Mouse (Mus musculus) stomach, embryonic 14.5 days (tissue): ENCODE measurements around the gene Epb41l5. TPM values are rescaled to one million over a fixed set of nuclear protein-coding genes. Genes with fewer than 3 reads are reported as not detected.

Experiments used
- ATAC-seq: fragments of 200-750 bp; cut with Nextera tagmentation; 2 replicates; pipeline ENCODE4 v1.8.0; 2017; ENCODE audit warnings: low read depth, moderate TSS enrichment; ENCODE audit not compliant: insufficient number of reproducible peaks, insufficient read depth, low FRiP score
- H3K27ac ChIP-seq: fragments of 300-500 bp; sonication (generic); 2 replicates; pipeline ENCODE4 v1.5.1; 2014; ENCODE audit warnings: mild to moderate bottlenecking, low read length, moderate library complexity, mixed read lengths
- H3K27me3 ChIP-seq: fragments of 300-500 bp; sonication (generic); 2 replicates; pipeline ENCODE4 v1.6.1; 2014; ENCODE audit warnings: low read length, control low read depth, mixed read lengths; ENCODE audit not compliant: control insufficient read depth, insufficient read depth
- H3K36me3 ChIP-seq: fragments of 300-500 bp; sonication (generic); 2 replicates; pipeline ENCODE4 v1.6.1; 2014; ENCODE audit warnings: mild to moderate bottlenecking, control low read depth, low read length, moderate library complexity, mixed read lengths; ENCODE audit not compliant: control insufficient read depth, insufficient read depth
- H3K4me1 ChIP-seq: fragments of 300-500 bp; sonication (generic); 2 replicates; pipeline ENCODE4 v1.6.1; 2014; ENCODE audit warnings: low read length, control low read depth, mixed read lengths; ENCODE audit not compliant: control insufficient read depth, insufficient read depth
- H3K4me2 ChIP-seq: fragments of 300-500 bp; sonication (generic); replicated peaks from 2 replicates; pipeline ENCODE4 v1.6.1; 2014; ENCODE audit warnings: low read depth, low read length, control low read depth
- H3K4me3 ChIP-seq: fragments of 300-500 bp; sonication (generic); 2 replicates; pipeline ENCODE4 v1.5.1; 2014; ENCODE audit warnings: low read depth, low read length, control low read depth
- H3K9ac ChIP-seq: fragments of 300-500 bp; sonication (generic); replicated peaks from 2 replicates; pipeline ENCODE4 v1.6.1; 2014; ENCODE audit warnings: low read depth, mild to moderate bottlenecking, control low read depth, low read length, moderate library complexity, mixed read lengths
- H3K9me3 ChIP-seq: fragments of 300-500 bp; sonication (generic); 2 replicates; pipeline ENCODE4 v1.6.1; 2016; ENCODE audit warnings: low read depth, low read length, control low read depth; ENCODE audit not compliant: control insufficient read depth
- WGBS: fragments of 180-500 bp; shearing (Covaris S2); extraction: QIAGEN DNeasy Blood & Tissue Kit; methylation state at CpG from one replicate; pipeline ENCODE4 v1.1.7; 2014; 5-methylcytosine and 5-hydroxymethylcytosine counted together
- polyA plus RNA-seq: library from polyadenylated mRNA; unstranded; fragments of >200 nt; fragmentation: Nextera tagmentation; extraction: Ambion mirVana; gene quantifications from 2 replicates; pipeline ENCODE4 v1.2.1, GENCODE M21; 2014

The Epb41l5 gene
- polyA plus RNA-seq, 1 experiment from 2014 or later = 45.0 TPM

DNA sequence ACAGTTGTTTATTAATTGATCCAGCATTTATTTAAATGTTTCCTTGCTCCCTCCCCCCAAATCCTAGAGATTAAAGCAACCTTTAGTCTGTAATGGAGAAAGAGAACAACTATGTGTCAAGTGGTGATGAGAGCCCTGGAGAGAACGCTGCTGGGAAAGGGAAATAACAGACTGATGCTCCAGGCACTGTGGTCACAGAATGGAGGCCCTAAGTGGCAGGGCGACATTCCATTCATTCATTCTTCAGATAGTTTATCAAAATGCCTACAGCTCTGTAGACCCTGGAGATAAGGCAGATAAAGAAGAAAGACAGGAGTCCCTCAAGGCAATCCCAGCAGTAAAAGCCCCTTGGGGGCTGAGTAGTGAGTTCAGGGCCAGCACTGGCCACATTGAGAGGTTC, 827 bp upstream of the Epb41l5 start:
- Histone ChIP-seq H3K27ac (no peak overlapping the region), H3K4me1 (peaks cover 9% of the 10 kb centered on the region), H3K4me2 (no peak overlapping the region), H3K9me3 (no peaks in the 10 kb centered on the region), H3K4me3 (no peak overlapping the region), H3K36me3 (no peaks in the 10 kb centered on the region), H3K9ac (no peak overlapping the region), H3K27me3 (no peaks in the 10 kb centered on the region)
- 49% methylated on average over 2 of the region's 2 CpGs for WGBS
- no peak for ATAC-seq

DNA sequence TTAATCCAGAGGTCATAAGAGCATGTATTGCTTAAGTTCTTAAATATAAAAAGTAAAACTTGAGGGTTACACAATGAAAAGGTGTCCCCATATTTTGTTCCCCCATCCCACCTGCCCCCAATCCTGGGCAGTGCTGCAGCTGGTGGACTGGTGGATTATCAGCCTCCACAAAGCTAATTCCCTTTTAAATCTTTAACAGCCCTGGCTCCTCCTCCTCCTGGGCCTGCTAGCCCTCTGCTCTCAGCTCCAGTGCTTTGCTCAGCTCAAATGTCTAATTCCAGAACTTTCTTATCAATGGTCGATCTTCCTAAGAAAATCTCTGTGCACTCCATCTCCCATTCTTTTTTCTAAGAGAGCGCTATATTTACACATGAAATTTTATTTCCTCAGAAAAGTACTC, 2.4 kb downstream of the Epb41l5 start:
- H3K27me3 ChIP-seq = no peaks in the 10 kb centered on the region
- 0 out of 2 replicates have a peak, but pooled peaks cover 4% of the 10 kb centered on the region for H3K36me3 ChIP-seq
- H3K4me1 ChIP-seq = peaks cover 9% of the 10 kb centered on the region
- no peak overlapping the region for H3K4me3 ChIP-seq
- ATAC-seq = no peak
- H3K9ac ChIP-seq = no peak overlapping the region
- no peak overlapping the region for H3K4me2 ChIP-seq
- no peaks in the 10 kb centered on the region for H3K9me3 ChIP-seq
- WGBS = 65% methylated on average over 2 of the region's 2 CpGs
- H3K27ac ChIP-seq = no peak overlapping the region

DNA sequence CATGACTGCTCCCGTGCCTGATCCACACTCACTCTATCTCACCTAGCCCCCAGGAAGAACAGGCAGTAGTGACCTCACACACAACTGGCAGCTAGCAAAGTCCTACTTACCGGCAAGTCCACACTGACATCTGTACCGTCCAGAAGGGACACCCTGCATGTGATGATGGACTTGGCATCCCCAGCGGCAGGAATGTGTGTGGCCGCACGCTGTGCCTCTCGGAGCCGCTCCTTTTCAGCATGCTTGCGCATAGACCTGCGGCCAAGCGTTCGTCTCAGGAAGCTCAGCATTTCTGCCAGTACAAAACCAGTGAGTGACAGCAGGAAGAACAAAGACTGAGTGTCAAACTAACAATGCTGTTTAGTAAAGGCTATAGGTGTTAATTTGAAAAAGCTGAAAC, 6.4 kb downstream of the Epb41l5 start:
- Histone ChIP-seq H3K27ac (no peak overlapping the region), H3K9me3 (no peaks in the 10 kb centered on the region), H3K4me1 (peaks cover 9% of the 10 kb centered on the region), H3K36me3 (0 out of 2 replicates have a peak, but pooled peaks cover 4% of the 10 kb centered on the region), H3K27me3 (no peaks in the 10 kb centered on the region), H3K4me2 (no peak overlapping the region), H3K9ac (no peak overlapping the region), H3K4me3 (no peak overlapping the region)
- no peak for ATAC-seq
- 71% methylated on average over 12 of the region's 12 CpGs for WGBS

DNA sequence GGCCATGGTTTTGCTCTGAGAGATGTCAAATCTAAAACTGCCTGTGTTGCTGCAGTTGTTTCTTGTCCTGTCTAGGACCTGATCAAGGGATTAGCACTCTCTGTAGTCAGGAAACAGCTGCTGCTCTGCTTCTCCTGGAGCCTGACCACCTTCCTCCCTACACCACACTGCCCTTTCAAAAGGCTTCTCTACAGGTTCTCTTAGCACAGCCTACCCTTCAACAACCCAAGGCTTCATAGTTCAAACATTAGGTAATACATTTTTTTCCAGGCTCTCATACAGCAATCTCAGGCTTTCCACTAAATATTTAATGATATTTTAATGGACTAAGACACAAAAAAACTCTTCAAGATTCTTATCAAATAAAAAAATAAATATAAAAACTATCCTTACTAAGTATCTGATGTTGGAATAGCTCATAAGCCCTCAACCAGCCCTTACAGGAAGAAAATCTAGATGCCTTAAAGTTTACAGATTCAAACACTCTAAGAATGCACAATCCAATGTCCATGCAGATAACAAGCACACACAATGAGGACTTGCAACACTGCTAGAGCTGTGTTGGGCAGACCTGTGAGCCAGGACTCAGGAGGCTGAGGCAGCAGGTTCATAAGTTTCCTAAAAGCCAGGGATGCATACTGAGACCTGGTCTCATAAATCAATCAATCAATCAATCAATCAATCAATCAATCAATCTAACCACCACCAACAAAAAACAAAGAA, 7.5 kb downstream of the Epb41l5 start:
- H3K27ac ChIP-seq = no peak overlapping the region
- H3K36me3 ChIP-seq = 0 out of 2 replicates have a peak, but pooled peaks cover 4% of the 10 kb centered on the region
- no peak for ATAC-seq
- H3K27me3 ChIP-seq = no peaks in the 10 kb centered on the region
- no peak overlapping the region for H3K9ac ChIP-seq
- no peak overlapping the region for H3K4me2 ChIP-seq
- no peaks in the 10 kb centered on the region for H3K9me3 ChIP-seq
- no peak overlapping the region for H3K4me3 ChIP-seq
- peaks cover 3% of the 10 kb centered on the region for H3K4me1 ChIP-seq

DNA sequence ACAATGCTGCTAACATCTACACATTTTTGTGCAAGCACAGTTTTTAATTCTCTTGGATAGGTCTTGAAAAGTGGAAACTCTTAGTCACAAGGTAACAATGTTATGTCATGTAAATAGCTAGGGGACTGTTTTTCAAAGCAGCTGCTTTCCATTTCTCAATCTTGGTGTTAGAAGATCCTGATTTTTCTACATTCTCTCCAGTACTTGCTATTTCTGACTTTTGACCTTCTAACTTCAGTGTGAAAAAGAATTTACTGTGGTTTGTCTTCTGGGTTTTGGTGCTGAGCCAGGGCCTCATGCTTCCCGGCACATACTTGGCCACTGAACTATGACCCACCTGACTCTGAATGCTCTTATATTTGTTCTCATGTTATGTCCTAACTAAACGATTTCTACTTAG, 8.8 kb downstream of the Epb41l5 start:
- ATAC-seq = no peak
- Histone ChIP-seq H3K9me3 (no peaks in the 10 kb centered on the region), H3K27ac (no peak overlapping the region), H3K27me3 (no peaks in the 10 kb centered on the region), H3K9ac (no peak overlapping the region), H3K36me3 (0 out of 2 replicates have a peak, but pooled peaks cover 4% of the 10 kb centered on the region), H3K4me3 (no peak overlapping the region), H3K4me2 (no peak overlapping the region), H3K4me1 (0 out of 2 replicates have a peak, but pooled peaks cover 2% of the 10 kb centered on the region)
- WGBS = 64% methylated on average over 2 of the region's 2 CpGs

DNA sequence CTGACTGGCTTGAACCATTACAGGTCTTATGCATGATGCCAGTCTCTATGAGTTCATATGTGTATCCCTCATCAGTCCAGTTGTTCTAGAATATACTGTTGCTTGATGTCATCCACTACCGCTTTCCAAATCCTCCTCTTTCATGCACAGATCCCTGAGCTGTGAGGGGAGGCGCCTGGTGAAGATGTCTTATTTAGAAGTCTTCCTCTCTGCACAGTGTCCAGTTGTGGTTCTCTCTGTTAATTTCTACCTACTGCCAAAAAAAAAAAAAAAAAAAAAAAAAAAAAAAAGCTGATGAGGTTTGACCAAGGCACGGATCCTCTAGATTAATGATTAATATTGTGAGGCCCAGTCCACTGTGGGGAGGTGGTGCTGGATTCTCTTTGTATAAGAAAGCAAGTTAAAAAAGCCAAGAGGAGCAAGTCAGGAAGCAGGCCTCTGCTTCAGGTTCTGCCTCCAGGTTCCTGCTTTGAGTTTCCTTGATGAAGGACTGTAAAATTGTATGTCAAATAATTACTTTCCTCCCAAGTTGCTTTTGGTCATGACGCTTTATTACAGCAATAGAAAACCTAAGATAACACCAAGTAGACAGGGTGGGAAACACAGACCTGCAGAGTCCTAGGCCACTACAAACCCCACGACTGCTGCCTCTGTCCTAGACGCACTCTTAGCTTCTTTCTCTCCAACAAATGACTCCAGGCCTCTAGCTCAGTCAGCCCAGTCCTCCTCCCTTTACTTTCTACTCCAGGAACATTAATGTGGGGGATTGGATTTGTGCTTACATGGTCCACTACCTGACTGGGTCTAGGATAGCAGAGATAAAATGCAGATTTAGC, 11.4 kb downstream of the Epb41l5 start:
- Histone ChIP-seq H3K27me3 (no peaks in the 10 kb centered on the region), H3K4me1 (0 out of 2 replicates have a peak, but pooled peaks cover 2% of the 10 kb centered on the region), H3K27ac (peak overlapping the region; percentile 21; the same call in 1 of the 2 replicates), H3K9ac (no peak overlapping the region), H3K36me3 (peaks cover 4% of the 10 kb centered on the region; the same call in 1 of the 2 replicates), H3K4me2 (no peak overlapping the region), H3K4me3 (no peak overlapping the region), H3K9me3 (no peaks in the 10 kb centered on the region)
- no peak for ATAC-seq
- WGBS = 76% methylated on average over 6 of the region's 6 CpGs

DNA sequence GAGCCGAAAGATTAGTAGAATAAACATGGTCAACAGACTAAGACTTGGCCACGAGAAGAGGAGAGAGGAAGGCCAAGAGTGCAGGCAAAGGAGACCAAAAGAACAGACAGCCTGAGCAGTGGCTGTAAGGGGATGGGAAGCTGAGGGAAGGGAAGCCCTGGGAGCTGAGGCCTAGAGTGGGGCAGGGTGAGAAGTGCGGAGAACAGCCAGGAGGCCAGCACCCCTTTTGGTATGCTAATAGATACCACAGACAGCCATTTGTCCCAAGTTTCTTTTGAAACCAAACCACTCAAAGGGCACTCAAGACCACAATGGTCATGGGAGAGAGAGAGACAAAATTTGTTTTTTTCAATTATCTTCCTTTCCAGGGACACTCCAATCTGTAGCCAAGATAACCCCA, 14.1 kb downstream of the Epb41l5 start:
- no peak for ATAC-seq
- Histone ChIP-seq H3K4me3 (no peak overlapping the region), H3K9ac (no peak overlapping the region), H3K4me2 (no peak overlapping the region), H3K27me3 (no peaks in the 10 kb centered on the region), H3K36me3 (no peaks in the 10 kb centered on the region; the same call in 1 of the 2 replicates), H3K9me3 (no peaks in the 10 kb centered on the region), H3K27ac (no peak overlapping the region), H3K4me1 (no peaks in the 10 kb centered on the region)
- 60% methylated on average over 3 of the region's 3 CpGs for WGBS

DNA sequence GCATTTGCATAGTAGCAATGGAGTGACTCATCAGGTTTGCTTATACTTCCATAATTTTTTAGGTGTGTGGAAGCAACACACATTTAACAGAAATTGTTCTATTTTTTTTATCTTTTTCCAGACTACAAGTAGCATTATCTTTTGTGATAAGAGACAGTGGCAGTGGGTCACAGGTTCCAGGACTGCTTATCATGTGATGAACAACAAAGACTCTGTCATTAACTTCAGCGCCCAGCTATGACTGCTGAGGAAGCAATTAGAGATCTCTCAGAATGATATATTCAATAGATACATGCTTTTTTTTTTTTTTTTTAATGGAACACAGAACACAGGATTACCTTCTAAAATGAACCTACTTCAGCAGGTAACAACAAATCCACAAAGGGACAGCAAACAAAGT, 18.4 kb downstream of the Epb41l5 start:
- Histone ChIP-seq H3K27ac (no peak overlapping the region), H3K9ac (no peak overlapping the region), H3K4me2 (no peak overlapping the region), H3K4me1 (no peaks in the 10 kb centered on the region), H3K27me3 (no peaks in the 10 kb centered on the region), H3K9me3 (no peaks in the 10 kb centered on the region), H3K4me3 (no peak overlapping the region), H3K36me3 (no peaks in the 10 kb centered on the region; the same call in 1 of the 2 replicates)
- no peak for ATAC-seq
- 60% methylated on average over 1 of the region's 1 CpGs for WGBS
